Mouse (Mus musculus) small intestine, adult 10 weeks (tissue): ENCODE results near the gene Btbd35f1. TPM values are rescaled to one million over a fixed set of nuclear protein-coding genes. Genes with fewer than 3 reads are reported as not detected.

Experiments
- polyA plus RNA-seq: library from polyadenylated mRNA; stranded (reverse); fragments of 350-450 nt; fragmentation: Illumina TruSeq; extraction: RNeasy Lipid Tissue Mini Kit (QIAGEN cat#74804); gene quantifications from one replicate; pipeline ENCODE4 v1.2.3, GENCODE M21; 2014; ENCODE audit warnings: low replicate concordance

Btbd35f1 gene
- not detected for polyA plus RNA-seq

DNA sequence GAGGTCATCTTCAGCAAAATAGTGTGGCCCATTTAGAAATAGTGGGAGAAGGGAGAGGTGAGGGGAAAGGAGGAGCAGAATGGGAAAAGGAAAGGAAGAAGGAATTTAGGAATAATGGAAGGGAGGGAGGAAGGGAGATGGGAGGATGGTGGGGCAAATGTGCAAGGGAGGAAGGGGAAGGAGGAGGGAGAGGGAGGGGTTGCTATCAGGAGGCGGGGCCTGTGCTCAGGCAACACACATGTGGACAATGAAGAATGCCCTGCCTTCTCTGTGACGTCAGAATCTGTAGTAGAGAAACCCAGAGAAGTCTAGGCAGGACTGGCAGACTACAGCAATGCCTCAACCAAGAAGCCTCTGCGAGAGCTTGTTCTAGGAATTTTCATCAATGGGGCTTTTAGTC is at the start of gene Btbd35f1:
TSS of gene Btbd35f1 (plus strand) at position 301 of the 400 bp plus-strand sequence.

Other genes with a start within 250 kb of the Btbd35f1 start
- not detected for gene Gm5926, start 90.7 kb downstream of the Btbd35f1 start, polyA plus RNA-seq
- gene Btbd35f21, start 166.1 kb downstream of the Btbd35f1 start, polyA plus RNA-seq, result not detected